Comparison of ENCODE assay signal across 18 mouse cellular contexts in genomic region chr6:27809996-27810395, GRCm38 (mm10).
DNase-seq lines count a peak whose midpoint lies in the region; ATAC-seq lines count a peak whose summit lies in the region.
"Had no signal": no experiment of that assay in that cellular context is flagged by ENCODE, and none has a peak within 500 bp of the region (broad histone marks: within the 10 kb centered on the region; RNA-seq: fewer than 3 reads in every experiment).

No protein-coding gene starts in this region.

- ATAC-seq in cerebellum, adult (ENCODE audit: insufficient number of reproducible peaks, low FRiP score, low TSS enrichment): 0 out of 2 replicates have a peak, but pooled peaks have one; percentile 16
- ATAC-seq: forebrain, embryonic 13.5 days; hindbrain, postnatal 0 days; intestine, postnatal 0 days; liver, postnatal 0 days had no signal

- DNase-seq in cerebellum, adult 11 months: no peak
- peak; percentile 58 for DNase-seq in brain, adult 2 months (ENCODE audit: low read depth, low spot score)
- peak; percentile 7 to 16 for DNase-seq in cerebellum, postnatal 14 days
- DNase-seq in retina, postnatal 1 day: peak; percentile 57
- DNase-seq in ovary, adult 18-20 months (ENCODE audit: low spot score): no peak
- DNase-seq in ovary, postnatal 14 days (ENCODE audit: low spot score): no peak
- no peak for DNase-seq in layer of hippocampus, adult 18-20 months (ENCODE audit: low spot score in 2 of 2)
- DNase-seq: adrenal gland, postnatal 14 days; gastrocnemius, postnatal 14 days; heart, postnatal 4 days; liver, postnatal 0 days; lung, postnatal 10 days; midbrain, embryonic 14.5 days; thymus, postnatal 14 days had no signal

Comparison
In these comparisons a context has a peak if more than half of its experiments do, and no peak if none do; other contexts are left out.
1. DNase-seq: peak in brain, adult 2 months (single experiment), cerebellum, postnatal 14 days (2 of 2) and retina, postnatal 1 day (single experiment); none in cerebellum, adult 11 months (single experiment), ovary, adult 18-20 months (single experiment), ovary, postnatal 14 days (single experiment) and layer of hippocampus, adult 18-20 months (0 of 2).